Mouse (Mus musculus) cerebellum, adult 2 months (tissue): ENCODE measurements around the gene Ccdc124.

ENCODE experiments used
- CTCF ChIP-seq: fragments of 200-500 bp; IDR thresholded peaks from 2 replicates; pipeline ENCODE4 v1.5.1; 2011; ENCODE audit warnings: low read depth, mild to moderate bottlenecking, control low read depth, low read length, moderate library complexity, borderline replicate concordance; ENCODE audit not compliant: insufficient read depth
- POLR2A ChIP-seq: fragments of 200-500 bp; IDR thresholded peaks from 2 replicates; pipeline ENCODE4 v1.6.1; 2011; ENCODE audit warnings: low read length, control low read depth, borderline replicate concordance; ENCODE audit not compliant: insufficient read depth

DNA sequence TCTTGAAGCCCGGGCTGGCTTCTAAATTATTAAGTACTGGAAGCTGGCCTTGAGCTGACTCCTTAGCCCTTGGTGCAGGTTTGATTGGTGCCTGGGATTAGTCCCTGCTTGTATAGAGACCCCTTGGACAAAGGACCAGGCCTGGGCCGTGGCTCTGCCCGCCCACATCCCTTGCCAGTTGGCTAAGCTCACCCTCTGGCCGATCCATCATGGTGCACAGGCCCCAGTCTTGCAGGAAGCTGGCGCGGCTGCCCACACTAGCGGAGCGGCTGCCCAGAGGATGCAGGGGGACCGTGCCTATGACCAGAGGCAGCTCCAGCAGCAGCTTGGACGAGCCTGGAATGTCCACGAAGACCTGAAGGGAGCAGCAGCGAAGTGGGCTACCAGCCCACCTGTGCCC lies 37.1 kb downstream of the Ccdc124 start:
- TF ChIP-seq CTCF (no peak), POLR2A (no peak)
